Mouse (Mus musculus) forebrain, embryonic 10.5 days (tissue): ENCODE measurements at regions not wholly inside any gene's neighbourhood (a gene's known extent, or its start where the extent isn't known, plus 50 kb on each side); places are given as distances from the start of the nearest gene placed in this dataset. TPM values are rescaled to one million over a fixed set of nuclear protein-coding genes. Genes with fewer than 3 reads are reported as not detected.

ENCODE experiments used
- DNase-seq: peaks from one replicate; pipeline ENCODE4 v3.0.0-alpha.2; 2017; ENCODE audit warnings: low spot score; ENCODE audit errors: extremely low spot score
- H3K27ac ChIP-seq: fragments of 300-500 bp; sonication (generic); 2 replicates; pipeline ENCODE4 v1.5.1; 2016; ENCODE audit warnings: mild to moderate bottlenecking
- H3K27me3 ChIP-seq: fragments of 300-500 bp; sonication (generic); 2 replicates; pipeline ENCODE4 v1.6.1; 2016; ENCODE audit warnings: mild to moderate bottlenecking; ENCODE audit not compliant: poor library complexity, severe bottlenecking
- H3K36me3 ChIP-seq: fragments of 300-500 bp; sonication (generic); replicated peaks from 2 replicates; pipeline ENCODE4 v1.6.1; 2016; ENCODE audit warnings: mild to moderate bottlenecking, moderate library complexity
- H3K4me1 ChIP-seq: fragments of 300-500 bp; sonication (generic); 2 replicates; pipeline ENCODE4 v1.6.1; 2016
- H3K4me3 ChIP-seq: fragments of 300-500 bp; sonication (generic); 2 replicates; pipeline ENCODE4 v1.5.1; 2016; ENCODE audit warnings: mild to moderate bottlenecking, moderate library complexity
- H3K9me3 ChIP-seq: fragments of 300-500 bp; sonication (generic); 2 replicates; pipeline ENCODE4 v1.6.1; 2016; ENCODE audit warnings: mild to moderate bottlenecking, moderate library complexity
- WGBS: fragments of 180-500 bp; shearing (Covaris S2); methylation state at CpG from one replicate; pipeline ENCODE4 v1.1.7; 2016; 5-methylcytosine and 5-hydroxymethylcytosine counted together
- microRNA counts: library from miRNA; unstranded; fragments of <30 nt; microRNA quantifications from one replicate; lab custom pipeline; 2017
- microRNA-seq: library from miRNA; unstranded; fragments of <30 nt; microRNA quantifications from one replicate; pipeline ENCODE4, GENCODE M21; 2017

- 81% methylated on average over 1 of the region's 1 CpGs for WGBS
- no peaks in the 10 kb centered on the region for H3K27me3 ChIP-seq
- DNase-seq: no peak
- H3K36me3 ChIP-seq: no peaks in the 10 kb centered on the region
- H3K27ac ChIP-seq: no peak overlapping the region
- no peaks in the 10 kb centered on the region for H3K9me3 ChIP-seq
- no peak overlapping the region for H3K4me3 ChIP-seq
- H3K4me1 ChIP-seq: no peaks in the 10 kb centered on the region
Measured at GRCm38 (mm10) chr5:82898912-82899311, 456.1 kb downstream of the Tecrl start.

GRCm38 (mm10) chr5:82898389-82898788 lies 456.6 kb downstream of the Tecrl start:
- no peaks in the 10 kb centered on the region for H3K9me3 ChIP-seq
- H3K4me3 ChIP-seq: no peak overlapping the region
- no peaks in the 10 kb centered on the region for H3K4me1 ChIP-seq
- no peaks in the 10 kb centered on the region for H3K36me3 ChIP-seq
- DNase-seq: no peak
- WGBS: 87% methylated on average over 2 of the region's 2 CpGs
- no peaks in the 10 kb centered on the region for H3K27me3 ChIP-seq
- no peak overlapping the region for H3K27ac ChIP-seq

GRCm38 (mm10) chr5:82869264-82869663 lies 485.7 kb downstream of the Tecrl start:
- H3K27ac ChIP-seq: no peak overlapping the region
- no peaks in the 10 kb centered on the region for H3K27me3 ChIP-seq
- peaks cover 3% of the 10 kb centered on the region; the same call in 1 of the 2 replicates for H3K9me3 ChIP-seq
- 84% methylated on average over 2 of the region's 2 CpGs for WGBS
- no peak overlapping the region for H3K4me3 ChIP-seq
- no peaks in the 10 kb centered on the region for H3K36me3 ChIP-seq
- DNase-seq: no peak
- H3K4me1 ChIP-seq: no peaks in the 10 kb centered on the region

- H3K36me3 ChIP-seq: no peaks in the 10 kb centered on the region
- H3K27ac ChIP-seq: no peak overlapping the region
- H3K4me1 ChIP-seq: no peaks in the 10 kb centered on the region
- H3K9me3 ChIP-seq: no peaks in the 10 kb centered on the region
- WGBS: 96% methylated on average over 1 of the region's 1 CpGs
- H3K4me3 ChIP-seq: no peak overlapping the region
- DNase-seq: no peak
- H3K27me3 ChIP-seq: no peaks in the 10 kb centered on the region
Measured at GRCm38 (mm10) chr5:82864347-82864746, 490.6 kb downstream of the Tecrl start.

GRCm38 (mm10) chr5:82825327-82825726 lies 529.7 kb downstream of the Tecrl start:
- H3K36me3 ChIP-seq: no peaks in the 10 kb centered on the region
- WGBS: 85% methylated on average over 4 of the region's 4 CpGs
- H3K4me3 ChIP-seq: no peak overlapping the region
- no peak overlapping the region for H3K27ac ChIP-seq
- H3K27me3 ChIP-seq: no peaks in the 10 kb centered on the region
- DNase-seq: no peak
- no peaks in the 10 kb centered on the region for H3K4me1 ChIP-seq
- no peaks in the 10 kb centered on the region for H3K9me3 ChIP-seq

GRCm38 (mm10) chr5:82793197-82793596 lies 561.8 kb downstream of the Tecrl start:
- no peak for DNase-seq
- Histone ChIP-seq H3K36me3 (no peaks in the 10 kb centered on the region), H3K9me3 (no peaks in the 10 kb centered on the region), H3K27ac (no peak overlapping the region), H3K4me3 (no peak overlapping the region), H3K4me1 (no peaks in the 10 kb centered on the region), H3K27me3 (no peaks in the 10 kb centered on the region)
- 81% methylated on average over 1 of the region's 1 CpGs for WGBS

MicroRNAs encoded in the stretch of these regions (microRNA counts, 519-probe panel; counts per million panel counts)
- microRNA mmu-miR-1187 (lab: Ali Mortazavi, UCI): 341 counts per million, percentile 65 among the panel's probes with 10 or more counts

Small RNAs in the stretch of these regions (microRNA-seq; reads per million reads assigned to microRNA genes)
- gene Mir1187: not detected
